Mouse (Mus musculus) testis, adult 2 months (tissue): ENCODE results near the gene Exph5. TPM values are rescaled to one million over a fixed set of nuclear protein-coding genes. Genes with fewer than 3 reads are reported as not detected.

Experiments
- H3K27ac ChIP-seq: fragments of 200-500 bp; 2 replicates; pipeline ENCODE4 v1.5.1; 2012; ENCODE audit warnings: low read depth, low read length; ENCODE audit not compliant: control insufficient read depth, insufficient read depth
- H3K27me3 ChIP-seq: fragments of 200-500 bp; 2 replicates; pipeline ENCODE4 v1.6.1; 2012; ENCODE audit warnings: mild to moderate bottlenecking, low read length, moderate library complexity; ENCODE audit not compliant: control insufficient read depth, insufficient read depth
- H3K36me3 ChIP-seq: fragments of 200-500 bp; 2 replicates; pipeline ENCODE4 v1.6.1; 2012; ENCODE audit warnings: mild to moderate bottlenecking, low read length; ENCODE audit not compliant: control insufficient read depth, insufficient read depth
- H3K4me1 ChIP-seq: fragments of 200-500 bp; 2 replicates; pipeline ENCODE4 v1.6.1; 2012; ENCODE audit warnings: low read length; ENCODE audit not compliant: control insufficient read depth, insufficient read depth
- H3K4me3 ChIP-seq: fragments of 200-500 bp; 2 replicates; pipeline ENCODE4 v1.5.1; 2012; ENCODE audit warnings: low read depth, mild to moderate bottlenecking, low read length, moderate library complexity, mixed read lengths; ENCODE audit not compliant: control insufficient read depth
- CTCF ChIP-seq: fragments of 200-500 bp; IDR thresholded peaks from 2 replicates; pipeline ENCODE4 v1.5.1; 2012; ENCODE audit warnings: low read depth, mild to moderate bottlenecking, inconsistent platforms, low read length, moderate library complexity; ENCODE audit not compliant: control insufficient read depth, insufficient read depth, insufficient replicate concordance
- POLR2A ChIP-seq: fragments of 200-500 bp; IDR thresholded peaks from 2 replicates; pipeline ENCODE4 v1.6.1; 2012; ENCODE audit warnings: low read depth, mild to moderate bottlenecking, inconsistent platforms, low read length, moderate library complexity; ENCODE audit not compliant: control insufficient read depth
- polyA plus RNA-seq: library from polyadenylated mRNA; depleted of rRNA; stranded (reverse); fragments of >200 nt; gene quantifications from 2 replicates; pipeline ENCODE4 v1.2.3, GENCODE M21; 2012

Exph5 gene
- polyA plus RNA-seq, 1 experiment = 1.0 TPM

GRCm38 (mm10) chr9:53384873-53385272, 83.4 kb downstream of the Exph5 start:
- peaks cover 8% of the 10 kb centered on the region for H3K4me1 ChIP-seq
- no peaks in the 10 kb centered on the region for H3K27me3 ChIP-seq
- peak overlapping the region; percentile 97 for H3K27ac ChIP-seq
- no peaks in the 10 kb centered on the region for H3K36me3 ChIP-seq
- H3K4me3 ChIP-seq = peak overlapping the region; percentile 95
- no peak for TF ChIP-seq POLR2A
- TF ChIP-seq CTCF = no peak

GRCm38 (mm10) chr9:53387431-53387830, 86.0 kb downstream of the Exph5 start:
- no peaks in the 10 kb centered on the region for H3K27me3 ChIP-seq
- no peaks in the 10 kb centered on the region for H3K36me3 ChIP-seq
- peaks cover 8% of the 10 kb centered on the region for H3K4me1 ChIP-seq
- no peak overlapping the region for H3K27ac ChIP-seq
- H3K4me3 ChIP-seq = no peak overlapping the region
- TF ChIP-seq POLR2A (no peak), CTCF (no peak)

- Histone ChIP-seq H3K27ac (no peak overlapping the region), H3K36me3 (no peaks in the 10 kb centered on the region), H3K4me1 (peaks cover 7% of the 10 kb centered on the region), H3K4me3 (no peak overlapping the region), H3K27me3 (no peaks in the 10 kb centered on the region)
- TF ChIP-seq CTCF (no peak), POLR2A (no peak)
Observed at GRCm38 (mm10) chr9:53389109-53389508, 87.6 kb downstream of the Exph5 start.

DNA sequence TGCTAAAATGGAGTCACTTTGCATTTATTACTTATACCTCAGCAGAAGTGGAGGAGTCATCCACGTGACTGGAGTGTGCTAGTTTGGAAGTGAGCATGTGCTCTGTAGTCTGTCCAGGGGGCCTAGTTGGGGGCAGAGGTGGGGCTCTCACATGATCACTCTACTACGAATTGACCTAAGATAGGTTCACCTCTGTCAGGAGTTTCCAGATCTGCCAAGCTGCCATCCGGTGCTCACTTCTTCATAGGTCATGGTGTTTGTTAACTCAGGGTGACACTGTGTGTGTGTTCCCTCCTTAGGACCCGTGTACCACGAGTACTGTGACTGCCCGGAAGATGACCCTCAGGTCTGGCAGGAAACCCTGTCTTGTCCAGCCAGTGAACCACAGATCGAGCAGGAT, 88.7 kb downstream of the Exph5 start:
- TF ChIP-seq POLR2A (no peak), CTCF (no peak)
- H3K36me3 ChIP-seq = no peaks in the 10 kb centered on the region
- H3K4me1 ChIP-seq = peaks cover 2% of the 10 kb centered on the region; the same call in 1 of the 2 replicates
- H3K27ac ChIP-seq = peak overlapping the region; percentile 3; the same call in 1 of the 2 replicates
- H3K27me3 ChIP-seq = no peaks in the 10 kb centered on the region
- H3K4me3 ChIP-seq = no peak overlapping the region

GRCm38 (mm10) chr9:53397685-53398387, 96.4 kb downstream of the Exph5 start:
- H3K27me3 ChIP-seq = no peaks in the 10 kb centered on the region
- TF ChIP-seq POLR2A = no peak
- TF ChIP-seq CTCF = no peak
- no peak overlapping the region for H3K27ac ChIP-seq
- peaks cover 11% of the 10 kb centered on the region for H3K4me1 ChIP-seq
- no peak overlapping the region for H3K4me3 ChIP-seq
- no peaks in the 10 kb centered on the region for H3K36me3 ChIP-seq

DNA sequence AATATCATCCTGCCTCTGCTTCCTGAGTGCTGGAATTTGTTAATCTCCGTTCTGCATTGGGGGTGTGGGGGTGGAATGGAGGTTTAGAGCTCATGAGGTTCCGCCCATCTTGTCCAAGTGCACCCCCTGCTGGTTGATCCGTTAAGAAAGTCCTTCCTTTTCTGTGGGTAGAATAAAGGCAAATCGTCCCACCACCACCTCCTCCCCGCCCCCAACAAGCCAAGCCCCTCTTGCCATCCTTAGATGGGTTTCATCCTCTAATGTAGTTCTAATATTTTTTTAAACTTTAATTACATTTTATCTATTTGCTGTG, 96.9 kb downstream of the Exph5 start:
- TF ChIP-seq POLR2A (no peak), CTCF (peak; percentile 50; the same call in 1 of the 2 replicates)
- Histone ChIP-seq H3K4me1 (peaks cover 11% of the 10 kb centered on the region), H3K36me3 (no peaks in the 10 kb centered on the region), H3K27ac (no peak overlapping the region), H3K27me3 (no peaks in the 10 kb centered on the region), H3K4me3 (no peak overlapping the region)

DNA sequence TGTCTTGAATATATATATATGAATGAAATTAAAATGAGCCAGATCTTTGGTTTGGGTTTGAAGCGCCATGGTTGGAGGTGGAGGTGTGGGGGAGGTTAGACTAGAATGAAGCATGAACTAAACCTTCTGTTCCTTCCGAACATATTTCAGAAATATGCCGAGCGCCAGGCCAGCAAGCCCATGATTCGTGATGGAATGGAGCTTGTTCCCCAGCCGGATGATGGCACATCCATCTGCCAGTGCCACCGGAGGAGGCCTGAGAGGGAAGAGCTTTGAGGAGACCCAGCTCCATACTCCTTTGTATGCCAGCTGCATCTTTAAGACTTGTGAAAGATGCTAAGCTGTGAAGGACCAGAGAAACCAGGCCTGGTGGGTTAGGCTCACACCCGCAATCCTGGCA, 98.1 kb downstream of the Exph5 start:
- H3K27ac ChIP-seq = no peak overlapping the region
- no peak for TF ChIP-seq POLR2A
- TF ChIP-seq CTCF = no peak
- peaks cover 11% of the 10 kb centered on the region for H3K4me1 ChIP-seq
- H3K36me3 ChIP-seq = no peaks in the 10 kb centered on the region
- no peak overlapping the region for H3K4me3 ChIP-seq
- no peaks in the 10 kb centered on the region for H3K27me3 ChIP-seq

DNA sequence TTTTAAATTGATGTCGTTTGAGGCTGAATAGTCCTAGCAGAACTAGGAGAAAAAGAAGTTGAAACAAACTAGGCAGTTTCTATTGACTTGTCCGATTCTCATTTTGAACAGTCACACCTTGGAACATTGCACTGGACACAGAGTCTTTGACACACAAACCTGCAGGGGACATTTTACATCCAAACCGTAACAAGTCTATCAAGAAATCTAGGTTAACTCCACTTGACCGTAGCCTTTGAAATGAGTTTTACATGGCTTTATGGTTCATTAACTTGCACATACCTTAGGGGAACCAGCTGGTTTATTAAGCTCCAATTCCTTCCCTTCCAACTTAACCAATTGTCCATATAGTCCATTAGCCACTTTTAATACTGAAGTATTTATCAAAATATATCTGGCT, 99.2 kb downstream of the Exph5 start:
- TF ChIP-seq CTCF (no peak), POLR2A (no peak)
- H3K4me3 ChIP-seq = no peak overlapping the region
- H3K4me1 ChIP-seq = peaks cover 18% of the 10 kb centered on the region
- no peaks in the 10 kb centered on the region for H3K36me3 ChIP-seq
- no peaks in the 10 kb centered on the region for H3K27me3 ChIP-seq
- H3K27ac ChIP-seq = no peak overlapping the region
